Mouse (Mus musculus): ENCODE data around the gene Pigt. TPM values are rescaled to one million over a fixed set of nuclear protein-coding genes. Genes with fewer than 3 reads are reported as not detected.

Pigt gene
- polyA plus RNA-seq, 2 experiments: 21.7 to 25.6 TPM

GRCm38 (mm10) chr2:164505619-164506347 lies 8.5 kb downstream of the Pigt start:
- H3K9me3 ChIP-seq (ENCODE audit: control insufficient read depth, low read length): peaks cover 3% of the 10 kb centered on the region; the same call in 1 of the 2 replicates
- DNase-seq (ENCODE audit: low read depth in 3 of 3, low spot score in 3 of 3): no peak
- ATAC-seq (ENCODE audit: insufficient read depth): no peak
- H3K9ac ChIP-seq (replicated peaks): no peak overlapping the region
- no peak for TF ChIP-seq EP300 (IDR thresholded peaks at IDR 0.05; ENCODE audit: low read depth)
- H3K4me3 ChIP-seq (ENCODE audit: insufficient read depth in 1 of 2, low read depth in 2 of 2, low read length in 2 of 2): no peak overlapping the region
- WGBS (ENCODE audit: insufficient replicate concordance): 73% methylated on average over 4 of the region's 4 CpGs
- H3K36me3 ChIP-seq (replicated peaks; ENCODE audit: control insufficient read depth, insufficient read depth, low read depth): peaks cover 20% of the 10 kb centered on the region
- H3K27me3 ChIP-seq (ENCODE audit: control insufficient read depth, insufficient read depth, low read length): no peaks in the 10 kb centered on the region
- H3K27ac ChIP-seq: no peak overlapping the region
- no peak overlapping the region for H3K4me2 ChIP-seq (ENCODE audit: low read depth)
- H3K4me1 ChIP-seq (replicated peaks; ENCODE audit: control insufficient read depth in 2 of 2, insufficient read depth in 2 of 2, low read length in 1 of 2): no peaks in the 10 kb centered on the region

- ATAC-seq (ENCODE audit: insufficient read depth): no peak
- Histone ChIP-seq H3K36me3 (replicated peaks; ENCODE audit: control insufficient read depth, insufficient read depth, low read depth) (peaks cover 19% of the 10 kb centered on the region), H3K27me3 (ENCODE audit: control insufficient read depth, insufficient read depth, low read length) (no peaks in the 10 kb centered on the region), H3K4me3 (ENCODE audit: insufficient read depth in 1 of 2, low read depth in 2 of 2, low read length in 2 of 2) (no peak overlapping the region), H3K4me2 (ENCODE audit: low read depth) (no peak overlapping the region), H3K4me1 (replicated peaks; ENCODE audit: control insufficient read depth in 2 of 2, insufficient read depth in 2 of 2, low read length in 1 of 2) (peaks cover 0 to 6% of the 10 kb centered on the region in 2 experiments; a peak in 1 of 4 replicates), H3K9ac (replicated peaks) (no peak overlapping the region), H3K27ac (no peak overlapping the region), H3K9me3 (ENCODE audit: control insufficient read depth, low read length) (peaks cover 3% of the 10 kb centered on the region; the same call in 1 of the 2 replicates)
- DNase-seq (ENCODE audit: low read depth in 3 of 3, low spot score in 3 of 3): no peak
- no peak for TF ChIP-seq CTCF (IDR thresholded peaks at IDR 0.05; ENCODE audit: low read depth)
- TF ChIP-seq EP300 (IDR thresholded peaks at IDR 0.05; ENCODE audit: low read depth): no peak
- 83% methylated on average over 19 of the region's 19 CpGs for WGBS (ENCODE audit: insufficient replicate concordance)
These were observed 10.5 kb downstream of the Pigt start for GRCm38 (mm10) chr2:164507811-164508210.

- DNase-seq (ENCODE audit: low read depth in 3 of 3, low spot score in 3 of 3) (no peak), ATAC-seq (ENCODE audit: insufficient read depth) (no peak)
- H3K36me3 ChIP-seq (replicated peaks; ENCODE audit: control insufficient read depth, insufficient read depth, low read depth): peaks cover 3% of the 10 kb centered on the region; the same call in 1 of the 2 replicates
- H3K27me3 ChIP-seq (ENCODE audit: control insufficient read depth, insufficient read depth, low read length): no peaks in the 10 kb centered on the region
- H3K9me3 ChIP-seq (ENCODE audit: control insufficient read depth, low read length): no peaks in the 10 kb centered on the region
- H3K27ac ChIP-seq: no peak overlapping the region
- peaks cover 0 to 9% of the 10 kb centered on the region in 2 experiments; a peak in 1 of 4 replicates for H3K4me1 ChIP-seq (replicated peaks; ENCODE audit: control insufficient read depth in 2 of 2, insufficient read depth in 2 of 2, low read length in 1 of 2)
- 33% methylated on average over 5 of the region's 5 CpGs for WGBS (ENCODE audit: insufficient replicate concordance)
- no peak overlapping the region for H3K9ac ChIP-seq (replicated peaks)
- H3K4me2 ChIP-seq (ENCODE audit: low read depth): no peak overlapping the region
- H3K4me3 ChIP-seq (ENCODE audit: insufficient read depth in 1 of 2, low read depth in 2 of 2, low read length in 2 of 2): no peak overlapping the region
- TF ChIP-seq EP300 (IDR thresholded peaks at IDR 0.05; ENCODE audit: low read depth) (no peak), CTCF (IDR thresholded peaks at IDR 0.05; ENCODE audit: low read depth) (no peak)
These were observed 13.4 kb downstream of the Pigt start for GRCm38 (mm10) chr2:164510621-164511190.

DNA sequence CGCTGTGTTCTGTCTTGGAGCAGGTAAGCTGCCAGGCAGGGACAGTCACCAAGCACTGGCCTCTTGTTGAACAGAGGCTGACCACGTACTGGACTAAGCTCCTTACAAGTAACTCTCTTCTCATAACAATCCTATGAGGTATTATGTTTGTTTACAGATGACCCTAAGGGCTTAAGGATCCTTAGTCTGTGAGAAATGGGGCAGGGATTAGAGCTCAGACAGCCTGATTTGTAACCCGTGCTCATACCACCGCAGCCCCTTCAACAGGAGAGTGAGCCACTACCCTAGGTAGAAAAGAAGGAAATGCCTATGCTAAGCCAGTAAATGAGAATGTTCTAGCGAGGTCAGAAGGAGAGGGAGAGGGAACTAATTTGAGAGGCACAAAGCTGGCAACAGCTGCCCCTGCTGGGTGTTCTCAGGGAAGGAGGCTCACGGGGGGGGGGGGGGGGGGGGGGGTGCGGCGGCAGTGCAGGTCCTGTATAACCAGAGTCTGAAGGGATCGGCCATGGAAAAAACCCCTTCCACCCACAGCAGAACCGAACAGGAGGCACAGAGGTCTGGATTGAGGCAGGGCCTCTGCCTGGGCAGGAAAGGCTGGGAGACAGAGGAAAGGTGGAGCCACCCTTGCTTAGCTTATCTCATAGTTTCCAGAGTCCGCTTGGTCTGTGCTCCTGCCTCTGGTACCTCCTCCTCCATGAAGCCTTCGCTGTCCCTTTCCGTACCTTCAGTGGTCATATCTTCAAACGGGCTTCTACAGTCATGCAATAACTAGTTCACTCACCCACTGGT lies 15.0 kb downstream of the Pigt start:
- Histone ChIP-seq H3K4me2 (ENCODE audit: low read depth) (no peak overlapping the region), H3K4me1 (replicated peaks; ENCODE audit: control insufficient read depth in 2 of 2, insufficient read depth in 2 of 2, low read length in 1 of 2) (peaks cover 0 to 9% of the 10 kb centered on the region in 2 experiments; a peak in 1 of 4 replicates), H3K9me3 (ENCODE audit: control insufficient read depth, low read length) (no peaks in the 10 kb centered on the region), H3K9ac (replicated peaks) (no peak overlapping the region), H3K27ac (no peak overlapping the region), H3K27me3 (ENCODE audit: control insufficient read depth, insufficient read depth, low read length) (no peaks in the 10 kb centered on the region), H3K36me3 (replicated peaks; ENCODE audit: control insufficient read depth, insufficient read depth, low read depth) (no peaks in the 10 kb centered on the region), H3K4me3 (ENCODE audit: insufficient read depth in 1 of 2, low read depth in 2 of 2, low read length in 2 of 2) (no peak overlapping the region)
- ATAC-seq (ENCODE audit: insufficient read depth) (peak; percentile 44; the same call in 1 of the 2 replicates), DNase-seq (ENCODE audit: low read depth in 3 of 3, low spot score in 3 of 3) (no peak)
- TF ChIP-seq EP300 (IDR thresholded peaks at IDR 0.05; ENCODE audit: low read depth) (no peak), CTCF (IDR thresholded peaks at IDR 0.05; ENCODE audit: low read depth) (no peak)
- WGBS (ENCODE audit: insufficient replicate concordance): 31% methylated on average over 11 of the region's 14 CpGs

DNA sequence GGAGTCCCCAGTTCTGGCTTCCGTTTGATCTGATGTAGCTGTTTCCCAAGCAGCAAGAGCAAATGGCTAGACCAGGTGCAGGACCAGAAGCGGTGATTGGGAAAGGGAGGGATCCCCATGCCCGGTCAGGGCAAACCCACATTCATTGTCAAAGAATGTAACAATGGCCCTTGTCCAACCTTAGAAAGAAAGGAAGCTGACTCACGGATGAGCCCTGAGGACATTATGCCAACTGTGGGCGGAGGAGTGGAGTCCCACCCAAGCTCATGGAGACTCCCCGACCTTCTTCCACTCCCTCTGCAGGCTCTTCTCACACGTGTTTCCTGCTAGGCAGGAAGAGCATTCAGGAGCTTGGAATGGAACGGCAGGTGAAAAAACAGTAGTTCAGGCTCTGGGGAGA lies 16.1 kb downstream of the Pigt start:
- H3K36me3 ChIP-seq (replicated peaks; ENCODE audit: control insufficient read depth, insufficient read depth, low read depth): no peaks in the 10 kb centered on the region
- no peak overlapping the region for H3K27ac ChIP-seq
- ATAC-seq (ENCODE audit: insufficient read depth) (no peak), DNase-seq (ENCODE audit: low read depth in 3 of 3, low spot score in 3 of 3) (no peak)
- no peak overlapping the region for H3K9ac ChIP-seq (replicated peaks)
- TF ChIP-seq EP300 (IDR thresholded peaks at IDR 0.05; ENCODE audit: low read depth) (no peak), CTCF (IDR thresholded peaks at IDR 0.05; ENCODE audit: low read depth) (no peak)
- 36% methylated on average over 8 of the region's 8 CpGs for WGBS (ENCODE audit: insufficient replicate concordance)
- H3K4me2 ChIP-seq (ENCODE audit: low read depth): no peak overlapping the region
- H3K9me3 ChIP-seq (ENCODE audit: control insufficient read depth, low read length): no peaks in the 10 kb centered on the region
- H3K4me3 ChIP-seq (ENCODE audit: insufficient read depth in 1 of 2, low read depth in 2 of 2, low read length in 2 of 2): no peak overlapping the region
- no peaks in the 10 kb centered on the region for H3K27me3 ChIP-seq (ENCODE audit: control insufficient read depth, insufficient read depth, low read length)
- peaks cover 0 to 9% of the 10 kb centered on the region in 2 experiments; a peak in 1 of 4 replicates for H3K4me1 ChIP-seq (replicated peaks; ENCODE audit: control insufficient read depth in 2 of 2, insufficient read depth in 2 of 2, low read length in 1 of 2)
